In genomic region chr5:108696542-108696941, GRCm38 (mm10) we compare ENCODE assay signal across 15 mouse cellular contexts. TPM values are rescaled to one million over a fixed set of nuclear protein-coding genes. Genes with fewer than 3 reads are reported as not detected.
DNase-seq lines count a peak whose midpoint lies in the region; ATAC-seq and TF ChIP-seq lines count a peak whose summit lies in the region.
"Had no signal": no experiment of that assay in that cellular context is flagged by ENCODE, and none has a peak within 500 bp of the region (broad histone marks: within the 10 kb centered on the region; RNA-seq: fewer than 3 reads in every experiment).

No protein-coding gene starts in this region.

- no peak for TF ChIP-seq EP300 in heart, adult 2 months (IDR thresholded peaks at IDR 0.05; ENCODE audit: insufficient read depth, low read depth, low read length)

- no peak for ATAC-seq in hindbrain, embryonic 15.5 days (ENCODE audit: low FRiP score, low read depth)
- no peak for ATAC-seq in neural tube, embryonic 15.5 days (ENCODE audit: low FRiP score)
- ATAC-seq: liver, embryonic 12.5 days had no signal

- H3K27me3 ChIP-seq in heart, embryonic 10.5 days (ENCODE audit: insufficient read depth, poor library complexity, severe bottlenecking): peaks cover 5% of the 10 kb centered on the region; the same call in 1 of the 2 replicates
- no peaks in the 10 kb centered on the region for H3K27me3 ChIP-seq in heart, adult 2 months (ENCODE audit: control insufficient read depth, insufficient read depth, low read length)
- H3K27me3 ChIP-seq in hindbrain, embryonic 15.5 days: peaks cover 26% of the 10 kb centered on the region
- H3K27me3 ChIP-seq in neural tube, embryonic 15.5 days (replicated peaks): peaks cover 18% of the 10 kb centered on the region

- 80% methylated on average over 3 of the region's 3 CpGs for WGBS in heart, embryonic 10.5 days
- 76% methylated on average over 3 of the region's 3 CpGs for WGBS in heart, adult 2 months
- 79% methylated on average over 3 of the region's 3 CpGs for WGBS in hindbrain, embryonic 15.5 days
- WGBS in neural tube, embryonic 15.5 days: 86% methylated on average over 3 of the region's 3 CpGs

- DNase-seq in heart, embryonic 10.5 days (ENCODE audit: low spot score): no peak
- no peak for DNase-seq in heart, adult 2 months
- DNase-seq in kidney, postnatal 14 days: peak; percentile 31
- no peak for DNase-seq in kidney, postnatal 10 days
- DNase-seq in cerebellum, postnatal 25 days: no peak
- DNase-seq in lung, postnatal 36 days: no peak
- DNase-seq: adrenal gland, postnatal 36 days; lung, postnatal 10 days; midbrain, embryonic 14.5 days had no signal

- TF ChIP-seq POLR2A in heart, adult 2 months (IDR thresholded peaks at IDR 0.05; ENCODE audit: insufficient read depth, low read depth, low read length): no peak

- intact Hi-C loops in heart, adult 2 months (cut with DNase I): no loop called here

- H3K9ac ChIP-seq in heart, adult 2 months (ENCODE audit: low read depth, low read length): no peak overlapping the region
- no peak overlapping the region for H3K9ac ChIP-seq in hindbrain, embryonic 15.5 days
- H3K9ac ChIP-seq in neural tube, embryonic 15.5 days (replicated peaks): no peak overlapping the region
- H3K9ac ChIP-seq: liver, embryonic 12.5 days had no signal

- no peaks in the 10 kb centered on the region for H3K79me2 ChIP-seq in heart, adult 2 months (replicated peaks; ENCODE audit: control insufficient read depth, insufficient read depth, low read length)

- TF ChIP-seq CTCF in heart, adult 2 months (IDR thresholded peaks at IDR 0.05): no peak

- H3K4me1 ChIP-seq in heart, embryonic 10.5 days: peaks cover 81% of the 10 kb centered on the region
- peaks cover 5% of the 10 kb centered on the region for H3K4me1 ChIP-seq in heart, adult 2 months (ENCODE audit: control insufficient read depth, insufficient read depth, low read length)
- peaks cover 17% of the 10 kb centered on the region for H3K4me1 ChIP-seq in hindbrain, embryonic 15.5 days (replicated peaks)
- peaks cover 44% of the 10 kb centered on the region for H3K4me1 ChIP-seq in neural tube, embryonic 15.5 days

- peak overlapping the region; percentile 36; the same call in 1 of the 2 replicates for H3K27ac ChIP-seq in heart, embryonic 10.5 days
- no peak overlapping the region for H3K27ac ChIP-seq in heart, adult 2 months
- peak overlapping the region; percentile 52; the same call in 1 of the 2 replicates for H3K27ac ChIP-seq in hindbrain, embryonic 15.5 days (replicated peaks)
- peak overlapping the region; percentile 72; the same call in 1 of the 2 replicates for H3K27ac ChIP-seq in neural tube, embryonic 15.5 days (replicated peaks)
- H3K27ac ChIP-seq: liver, embryonic 12.5 days had no signal

- H3K4me2 ChIP-seq in hindbrain, embryonic 15.5 days: no peak overlapping the region
- peak overlapping the region; percentile 11; the same call in 1 of the 2 replicates for H3K4me2 ChIP-seq in neural tube, embryonic 15.5 days

- H3K36me3 ChIP-seq in heart, embryonic 10.5 days: peaks cover 7% of the 10 kb centered on the region; the same call in 1 of the 2 replicates
- H3K36me3 ChIP-seq in heart, adult 2 months (ENCODE audit: control insufficient read depth, insufficient read depth, low read length): no peaks in the 10 kb centered on the region
- H3K36me3 ChIP-seq in hindbrain, embryonic 15.5 days: no peaks in the 10 kb centered on the region
- H3K36me3 ChIP-seq in neural tube, embryonic 15.5 days: no peaks in the 10 kb centered on the region

- no peaks in the 10 kb centered on the region for H3K9me3 ChIP-seq in heart, embryonic 10.5 days
- H3K9me3 ChIP-seq in hindbrain, embryonic 15.5 days: no peaks in the 10 kb centered on the region
- H3K9me3 ChIP-seq in neural tube, embryonic 15.5 days (replicated peaks): no peaks in the 10 kb centered on the region
- H3K9me3 ChIP-seq: G1E; liver, embryonic 12.5 days had no signal

- H3K4me3 ChIP-seq in heart, embryonic 10.5 days: no peak overlapping the region
- no peak overlapping the region for H3K4me3 ChIP-seq in heart, adult 2 months
- no peak overlapping the region for H3K4me3 ChIP-seq in hindbrain, embryonic 15.5 days
- no peak overlapping the region for H3K4me3 ChIP-seq in neural tube, embryonic 15.5 days (replicated peaks)
- H3K4me3 ChIP-seq: erythroblast, embryonic 14.5 days; liver, embryonic 12.5 days had no signal

RNA-seq across cellular contexts. Expression of gene Fgfrl1, which starts 4.4 kb away (rescaled TPM):
- 29.0 and 31.3 TPM in 2 replicates for polyA plus RNA-seq in heart, embryonic 10.5 days (2016; fragmentation: Nextera tagmentation; extraction: Ambion mirVana)
- 10 to 100 TPM; 17.6 to 21.6 TPM for total RNA-seq in heart, adult 2 months (2021)
- 33.5 and 36.5 TPM in 2 replicates for polyA plus RNA-seq in heart, adult 2 months (2012; rRNA removed)
- polyA plus RNA-seq in hindbrain, embryonic 15.5 days (2015; fragmentation: Nextera tagmentation; extraction: Ambion mirVana): 8.1 and 8.9 TPM in 2 replicates
- 7.8 and 10.9 TPM in 2 replicates for polyA plus RNA-seq in neural tube, embryonic 15.5 days (2015; fragmentation: Nextera tagmentation; extraction: Ambion mirVana)

RNA-seq across cellular contexts. Expression of gene Slc26a1, which starts 21.2 kb away (rescaled TPM):
- polyA plus RNA-seq in heart, embryonic 10.5 days (2016; fragmentation: Nextera tagmentation; extraction: Ambion mirVana): 0.58 and 0.85 TPM in 2 replicates
- total RNA-seq in heart, adult 2 months (2021): not detected
- 0.06 and 0.12 TPM in 2 replicates for polyA plus RNA-seq in heart, adult 2 months (2012; rRNA removed)
- polyA plus RNA-seq in hindbrain, embryonic 15.5 days (2015; fragmentation: Nextera tagmentation; extraction: Ambion mirVana): 3.0 and 4.1 TPM in 2 replicates
- polyA plus RNA-seq in neural tube, embryonic 15.5 days (2015; fragmentation: Nextera tagmentation; extraction: Ambion mirVana): 2.6 TPM in 2 replicates
- total RNA-seq: neutrophil, adult 5-6 weeks had no signal

RNA-seq across cellular contexts. Expression of gene Dgkq, which starts 27.1 kb away (rescaled TPM):
- polyA plus RNA-seq in heart, embryonic 10.5 days (2016; fragmentation: Nextera tagmentation; extraction: Ambion mirVana): 7.9 and 8.5 TPM in 2 replicates
- total RNA-seq in heart, adult 2 months (2021): 1 to 10 TPM; 5.0 to 6.6 TPM
- 9.2 and 15.6 TPM in 2 replicates for polyA plus RNA-seq in heart, adult 2 months (2012; rRNA removed)
- polyA plus RNA-seq in hindbrain, embryonic 15.5 days (2015; fragmentation: Nextera tagmentation; extraction: Ambion mirVana): 31.0 and 32.9 TPM in 2 replicates
- polyA plus RNA-seq in neural tube, embryonic 15.5 days (2015; fragmentation: Nextera tagmentation; extraction: Ambion mirVana): 25.2 and 33.9 TPM in 2 replicates

RNA-seq across cellular contexts. Expression of gene Idua, which starts 36.4 kb away (rescaled TPM):
- 15.1 and 16.3 TPM in 2 replicates for polyA plus RNA-seq in heart, embryonic 10.5 days (2016; fragmentation: Nextera tagmentation; extraction: Ambion mirVana)
- 10 to 100 TPM; 21.7 to 23.2 TPM for total RNA-seq in heart, adult 2 months (2021)
- polyA plus RNA-seq in heart, adult 2 months (2012; rRNA removed): 30.4 and 33.3 TPM in 2 replicates
- 11.0 and 11.8 TPM in 2 replicates for polyA plus RNA-seq in hindbrain, embryonic 15.5 days (2015; fragmentation: Nextera tagmentation; extraction: Ambion mirVana)
- 11.4 and 11.7 TPM in 2 replicates for polyA plus RNA-seq in neural tube, embryonic 15.5 days (2015; fragmentation: Nextera tagmentation; extraction: Ambion mirVana)
